Mouse (Mus musculus) Patski (cell line): ENCODE data around the gene Gal. TPM values are rescaled to one million over a fixed set of nuclear protein-coding genes. Genes with fewer than 3 reads are reported as not detected.
A peak's percentile ranks its signal among the peaks of the same experiment; 100 is the strongest.

Experiments used
- ATAC-seq: fragments of 100-300 bp; one replicate; pipeline ENCODE4 v1.8.0; 2021
- CTCF ChIA-PET: fragments of 350-600 bp; sonication (Branson Sonifier 250); formaldehyde crosslinking; loops from one replicate; lab custom pipeline; 2022; ENCODE audit warnings: inconsistent platforms; lab: Charles Lee
- POLR2A ChIA-PET: fragments of 350-600 bp; sonication (Branson Sonifier 250); formaldehyde crosslinking; loops from one replicate; lab custom pipeline; 2022; ENCODE audit warnings: antibody characterized with exemption, inconsistent platforms; lab: Charles Lee
- DNase-seq: peaks from one replicate; pipeline ENCODE4 v3.0.0-alpha.2; 2011; ENCODE audit warnings: low read depth, low spot score
- H3K27me3 ChIP-seq: fragments of 371-371 bp; one replicate; pipeline ENCODE4 v1.5.1; 2021
- CTCF ChIP-seq: fragments of 100-300 bp; IDR thresholded peaks from one replicate; pipeline ENCODE4 v1.5.1; 2021
- in situ Hi-C: fragments of 300-500 bp; cut with MboI; formaldehyde crosslinking; loops from 3 replicates; pipeline ENCODE4 v1.11.1; 2018; ENCODE audit warnings: low pct_unique_long_range_greater_than_20kb, mixed read lengths
- polyA plus RNA-seq: library from polyadenylated mRNA; unstranded; gene quantifications from one replicate; pipeline ENCODE4 v1.2.3, GENCODE M21; 2021

Gene Gal
- polyA plus RNA-seq, result not detected

DNA sequence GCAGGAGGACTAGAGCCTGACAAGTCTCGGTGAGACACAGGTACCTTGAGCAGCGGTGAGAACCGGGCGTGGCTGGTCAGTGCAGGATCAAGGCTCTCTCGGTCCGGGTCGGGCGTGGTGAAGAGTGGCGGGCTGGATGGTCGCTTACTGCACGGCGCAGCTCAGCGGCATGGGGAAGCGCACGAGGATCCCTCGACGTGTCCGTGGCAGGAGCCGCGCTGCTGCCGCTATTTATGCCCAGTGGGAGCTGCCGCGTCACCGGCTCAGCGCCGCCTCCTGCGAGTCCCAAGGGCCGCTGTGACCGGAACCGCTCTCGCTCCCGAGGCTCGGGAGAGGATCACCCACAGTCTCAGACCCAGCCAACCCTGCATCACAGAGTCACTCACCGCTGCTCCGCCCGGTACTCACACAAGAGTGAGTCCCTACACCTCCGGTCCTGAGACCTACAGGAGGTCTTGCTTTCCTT, at the start of gene Gal:
Gene Gal (minus strand): TSS at position 277 of the 466 bp plus-strand sequence.
- DNase-seq, result no peak
- H3K27me3 ChIP-seq, result no peaks in the 10 kb centered on the region
- no peak for ATAC-seq
- ChIA-PET CTCF (no interaction called here), POLR2A (no interaction called here)
- in situ Hi-C loops, result no loop called here
- no peak for TF ChIP-seq CTCF

DNA sequence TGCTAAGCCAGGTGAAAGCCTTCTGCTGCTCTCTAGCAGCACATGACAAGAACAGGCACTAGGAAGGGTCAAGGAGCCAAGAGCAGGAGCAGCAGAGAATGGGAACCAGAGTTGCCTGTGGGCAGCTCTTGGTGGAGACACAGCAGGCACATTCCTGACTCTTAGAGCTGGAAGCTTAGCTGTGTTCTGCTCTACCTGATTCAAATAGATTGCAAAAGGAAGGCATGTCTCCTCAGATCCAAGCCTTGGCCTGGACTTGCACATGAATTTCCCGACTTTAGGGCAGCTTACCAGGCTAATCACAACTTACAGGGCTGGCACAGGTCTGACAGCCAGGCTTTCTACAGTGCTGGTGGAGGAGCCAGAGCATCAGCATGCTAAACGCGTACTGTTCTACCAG, 45.6 kb upstream of the Gal start:
- ChIA-PET CTCF (no interaction called here), POLR2A (interaction anchor here (0.6 kb wide), 1 partner anchor 9 kb away, joined by 4 read pairs; no protein-coding TSS in a partner anchor)
- no peak for ATAC-seq
- no peak for DNase-seq
- no peak for TF ChIP-seq CTCF
- in situ Hi-C loops, result no loop called here
- H3K27me3 ChIP-seq, result no peaks in the 10 kb centered on the region

DNA sequence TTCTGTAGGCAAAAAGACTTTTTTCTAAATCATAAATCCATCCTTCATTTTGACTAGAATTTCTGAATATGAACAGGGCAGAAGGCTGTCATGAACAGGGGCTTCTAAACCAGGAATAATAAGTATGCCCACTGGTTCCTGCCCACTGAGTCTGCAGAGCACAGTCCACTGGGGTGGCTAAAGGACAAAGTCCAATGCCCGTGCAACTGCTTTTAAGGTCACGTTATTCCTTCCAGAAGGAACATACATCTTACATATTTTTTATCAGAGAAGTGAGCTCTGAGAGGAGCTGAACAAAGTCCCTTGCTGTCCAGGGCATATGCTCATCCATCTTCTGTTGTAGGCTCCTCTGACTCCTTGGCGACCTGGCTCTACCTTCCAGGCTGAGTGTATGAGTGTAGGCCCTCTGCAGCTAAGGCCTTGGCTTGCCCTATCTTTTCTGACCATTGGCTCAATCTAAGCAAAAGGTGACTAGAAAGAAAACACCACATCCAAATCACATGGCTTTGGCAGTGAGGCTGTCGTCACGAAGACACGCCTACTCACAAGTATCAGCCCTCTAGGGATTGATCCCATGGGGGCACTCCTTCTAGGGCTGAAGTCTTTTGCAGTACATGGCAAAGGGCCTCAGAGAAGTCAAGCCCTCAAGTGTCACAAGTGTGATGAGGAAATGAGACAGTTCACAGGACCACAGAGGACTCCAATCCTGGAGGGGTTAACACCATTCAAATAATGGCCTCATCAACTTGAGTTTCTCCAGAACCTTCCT, 44.2 kb upstream of the Gal start:
- POLR2A ChIA-PET, result no interaction called here
- TF ChIP-seq CTCF, result no peak
- CTCF ChIA-PET, result no interaction called here
- no peaks in the 10 kb centered on the region for H3K27me3 ChIP-seq
- ATAC-seq (no peak), DNase-seq (no peak)
- in situ Hi-C loops, result no loop called here

DNA sequence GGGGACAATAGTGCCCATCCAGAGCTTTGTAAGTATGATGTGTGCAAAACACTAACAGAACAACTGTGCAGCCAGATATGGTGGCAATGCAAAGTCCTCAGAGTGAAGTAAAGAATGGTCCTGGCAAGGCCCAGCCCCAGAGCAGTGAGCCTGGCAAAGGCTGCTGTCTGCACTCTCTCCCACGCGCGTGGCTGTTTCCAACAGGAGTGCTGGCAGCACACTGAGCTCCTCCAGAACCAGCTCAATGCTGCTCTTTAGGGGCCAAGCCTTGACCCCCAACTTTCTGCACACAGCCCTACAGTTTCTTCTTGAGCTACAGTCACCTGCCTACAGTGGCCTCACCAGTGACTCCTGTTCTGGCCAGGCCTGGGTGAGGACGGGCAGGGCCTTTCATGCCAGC, 43.4 kb upstream of the Gal start:
- POLR2A ChIA-PET, result no interaction called here
- CTCF ChIA-PET, result interaction anchor here (1.0 kb wide), 2 partner anchors 14 to 68 kb away, joined by 3 to 4 read pairs; no protein-coding TSS in a partner anchor
- TF ChIP-seq CTCF, result no peak
- DNase-seq (no peak), ATAC-seq (no peak)
- in situ Hi-C loops, result no loop called here
- H3K27me3 ChIP-seq, result no peaks in the 10 kb centered on the region

DNA sequence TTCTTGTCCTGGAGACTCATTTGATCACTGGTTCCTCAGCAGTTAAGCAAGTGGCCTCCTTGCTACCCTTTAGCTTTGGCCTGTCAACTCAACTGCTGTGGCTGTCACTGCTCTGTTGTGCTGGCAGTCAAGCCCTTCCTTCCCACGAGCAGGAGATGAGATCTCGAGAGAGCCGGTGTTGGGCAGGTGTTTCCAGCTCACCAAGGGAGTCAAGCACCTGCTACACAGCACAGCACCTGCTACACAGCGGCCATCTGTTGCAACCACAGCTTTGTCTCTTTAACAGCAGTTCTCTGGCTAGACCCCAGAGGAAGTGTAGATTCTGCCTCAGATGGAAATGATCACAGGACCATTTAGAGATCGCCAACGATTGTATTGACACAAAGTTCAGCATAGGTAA, 37.3 kb upstream of the Gal start:
- no peak for TF ChIP-seq CTCF
- POLR2A ChIA-PET, result interaction anchor here (0.9 kb wide), 1 partner anchor 14 kb away, joined by 4 read pairs; no protein-coding TSS in a partner anchor
- CTCF ChIA-PET, result interaction anchor here (0.8 to 4.6 kb wide), 16 partner anchors 9 to 176 kb away, joined by 3 to 43 read pairs (median 8); partner anchors contain the start of gene Tesmin
- no peaks in the 10 kb centered on the region for H3K27me3 ChIP-seq
- no peak for DNase-seq
- ATAC-seq, result no peak
- in situ Hi-C loops, result no loop called here

DNA sequence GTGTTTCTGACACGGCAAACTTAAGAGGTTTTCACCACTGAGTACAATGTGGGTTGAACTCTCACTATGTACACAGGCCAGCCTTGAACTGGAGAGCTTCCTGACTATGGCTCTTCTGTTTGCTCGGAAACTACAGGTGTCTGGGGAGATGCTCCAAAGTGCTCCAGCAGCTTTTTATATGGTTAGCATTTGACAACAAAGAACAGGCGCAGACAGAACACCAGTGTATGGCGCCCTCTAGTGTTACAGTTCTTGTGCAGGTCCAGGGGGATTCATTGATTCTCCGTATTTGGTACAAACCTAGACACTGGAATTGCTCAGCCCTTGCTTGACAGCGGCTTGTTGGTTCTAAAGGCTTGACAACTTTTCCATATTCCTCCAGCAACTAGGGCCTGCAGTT, 36.8 kb upstream of the Gal start:
- peak; percentile 7 for DNase-seq
- ChIA-PET POLR2A (interaction anchor here (0.9 kb wide), 1 partner anchor 13 kb away, joined by 4 read pairs; no protein-coding TSS in a partner anchor), CTCF (interaction anchor here (0.7 to 4.6 kb wide), 26 partner anchors 9 to 176 kb away, joined by 3 to 43 read pairs (median 5); partner anchors contain the start of gene Tesmin)
- in situ Hi-C loops, result no loop called here
- peak; percentile 73 for ATAC-seq
- H3K27me3 ChIP-seq, result no peaks in the 10 kb centered on the region
- TF ChIP-seq CTCF, result peak; percentile 91

DNA sequence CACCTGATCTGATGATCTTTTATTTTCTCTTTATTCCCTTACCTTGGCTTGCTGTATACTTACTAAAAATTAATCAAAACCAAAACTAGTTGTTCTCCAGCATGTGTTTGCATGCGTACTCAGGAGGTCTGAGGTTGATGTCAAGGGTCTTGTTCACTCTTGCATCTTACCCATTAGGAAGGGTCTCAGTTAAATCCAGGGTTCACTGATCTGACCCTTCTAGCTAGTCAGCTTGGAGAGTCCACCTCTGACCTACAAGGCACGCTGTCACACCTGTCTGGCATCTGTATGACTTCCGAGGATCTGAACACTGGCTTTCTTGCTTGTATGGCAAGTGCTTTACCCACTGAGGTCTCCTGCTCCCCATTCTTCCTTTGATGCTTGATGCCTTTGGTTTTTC, 36.4 kb upstream of the Gal start:
- no peak for ATAC-seq
- in situ Hi-C loops, result no loop called here

DNA sequence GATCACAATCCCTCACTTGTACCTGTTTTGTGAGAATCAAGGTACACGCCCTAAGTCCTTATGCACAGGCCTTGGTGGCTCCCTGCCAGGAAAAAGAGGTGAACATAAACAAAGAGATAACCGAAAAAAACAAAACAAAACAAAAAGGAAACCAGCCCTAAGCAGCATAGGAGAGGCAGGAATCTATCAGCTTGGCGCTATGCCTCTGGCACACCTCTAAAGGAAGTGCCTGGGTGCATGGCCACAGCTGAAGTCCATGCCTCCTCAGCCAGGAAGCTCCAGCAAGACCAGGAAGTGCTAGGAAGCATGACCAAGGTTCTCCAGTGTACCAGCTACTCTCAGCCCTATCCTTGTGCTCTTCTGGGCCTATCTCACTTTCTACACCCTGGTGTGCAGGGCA, 34.9 kb upstream of the Gal start:
- DNase-seq (no peak), ATAC-seq (no peak)
- no peak for TF ChIP-seq CTCF
- POLR2A ChIA-PET, result no interaction called here
- CTCF ChIA-PET, result interaction anchor here (1.1 to 4.6 kb wide), 6 partner anchors 11 to 71 kb away, joined by 3 to 43 read pairs (median 8); partner anchors contain the start of gene Tesmin
- in situ Hi-C loops, result loop anchor here (5.0 kb wide), 1 partner anchor 157 kb away; no protein-coding TSS in a partner anchor
- H3K27me3 ChIP-seq, result peaks cover 5% of the 10 kb centered on the region

More for the DNA sequence above, 36.4 kb upstream of the Gal start:
- POLR2A ChIA-PET, result interaction anchor here (0.6 to 0.8 kb wide), 2 partner anchors 10 to 12 kb away, joined by 3 to 4 read pairs; no protein-coding TSS in a partner anchor
- H3K27me3 ChIP-seq, result no peaks in the 10 kb centered on the region
- no peak for TF ChIP-seq CTCF
- CTCF ChIA-PET, result interaction anchor here (0.7 to 4.6 kb wide), 23 partner anchors 8 to 164 kb away, joined by 3 to 43 read pairs (median 6); partner anchors contain the start of gene Tesmin
- no peak for DNase-seq

DNA sequence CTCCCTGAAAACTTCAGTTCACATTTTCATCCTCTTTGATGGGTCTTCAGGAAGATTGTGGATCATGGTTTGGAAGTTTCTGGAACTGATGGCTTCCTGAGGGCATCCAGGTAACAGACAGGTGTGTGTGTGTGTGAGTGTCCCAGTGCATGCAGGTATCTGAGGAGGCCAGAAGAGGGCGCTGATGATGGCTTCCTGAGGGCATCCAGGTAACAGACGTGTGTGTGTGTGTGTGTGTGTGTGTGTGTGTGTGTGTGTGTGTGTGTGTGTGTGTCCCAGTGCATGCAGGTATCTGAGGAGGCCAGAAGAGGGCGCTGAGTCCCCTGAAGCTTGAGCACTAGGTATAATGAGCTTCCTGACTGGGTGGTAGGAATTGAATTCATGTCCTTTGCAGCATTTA, 33.0 kb upstream of the Gal start:
- no peak for DNase-seq

DNA sequence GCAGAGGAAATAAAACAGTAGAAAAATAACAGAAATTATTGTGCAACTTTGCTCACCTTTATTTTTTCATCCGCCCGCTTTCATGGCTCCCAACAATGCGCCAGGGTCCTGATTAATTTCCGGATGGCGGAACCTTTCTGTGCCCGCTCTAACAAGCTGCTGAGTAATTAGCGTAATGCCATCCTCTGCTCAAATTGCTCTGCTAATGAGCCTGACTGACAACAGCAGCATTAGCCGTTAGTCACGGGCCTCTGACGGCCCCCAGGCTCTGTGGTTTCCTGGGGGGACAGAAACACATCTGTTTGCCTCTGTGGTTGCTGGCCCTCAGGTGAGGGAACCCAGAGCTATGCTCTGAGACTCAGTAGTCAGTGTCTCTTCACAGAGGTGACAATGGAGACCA, 26.7 kb upstream of the Gal start:
- in situ Hi-C loops, result no loop called here
- H3K27me3 ChIP-seq, result peaks cover 70% of the 10 kb centered on the region
- TF ChIP-seq CTCF, result no peak
- CTCF ChIA-PET, result interaction anchor here (1.0 to 1.9 kb wide), 2 partner anchors 10 to 42 kb away, joined by 3 to 11 read pairs; no protein-coding TSS in a partner anchor
- no peak for ATAC-seq
- DNase-seq, result no peak
- POLR2A ChIA-PET, result no interaction called here

More for the DNA sequence above, 33.0 kb upstream of the Gal start:
- POLR2A ChIA-PET, result no interaction called here
- peaks cover 23% of the 10 kb centered on the region for H3K27me3 ChIP-seq
- no peak for ATAC-seq
- CTCF ChIA-PET, result interaction anchor here (1.2 to 4.6 kb wide), 3 partner anchors 9 to 44 kb away, joined by 3 to 22 read pairs (median 3); no protein-coding TSS in a partner anchor
- TF ChIP-seq CTCF, result no peak
- in situ Hi-C loops, result loop anchor here (5.0 kb wide), 1 partner anchor 155 kb away; no protein-coding TSS in a partner anchor
